Mouse (Mus musculus): Measurements from ENCODE around the gene Cers2. TPM values are rescaled to one million over a fixed set of nuclear protein-coding genes. Genes with fewer than 3 reads are reported as not detected.

Cers2 gene
- polyA plus RNA-seq, 1 experiment, result 110 TPM

- no peak for TF ChIP-seq POLR2A (IDR thresholded peaks at IDR 0.05; ENCODE audit: extremely low read depth, insufficient read depth, low read length)
- TF ChIP-seq CTCF (IDR thresholded peaks at IDR 0.05; ENCODE audit: extremely low read depth, insufficient read depth, low read length), result no peak
- Histone ChIP-seq H3K4me1 (ENCODE audit: control insufficient read depth, insufficient read depth, low read length) (peaks cover 4% of the 10 kb centered on the region), H3K4me3 (ENCODE audit: insufficient read depth, low read length) (peak overlapping the region; percentile 80), H3K27ac (ENCODE audit: insufficient read depth, low read length) (peak overlapping the region; percentile 70)
Measured at GRCm38 (mm10) chr3:95280747-95281146, 33.8 kb upstream of the Cers2 start.

GRCm38 (mm10) chr3:95281216-95282126 is 33.1 kb upstream of the Cers2 start, which contains the start of the genes Mindy1 and Prune1:
TSS of gene Mindy1 (plus strand) at chr3:95281345.
TSS of gene Prune1 (minus strand) at chr3:95282076.
- Histone ChIP-seq H3K4me3 (ENCODE audit: insufficient read depth, low read length) (peak within 1 kb of the TSS; percentile 80), H3K27ac (ENCODE audit: insufficient read depth, low read length) (peak within 1 kb of the TSS; percentile 92), H3K4me1 (ENCODE audit: control insufficient read depth, insufficient read depth, low read length) (peaks cover 4% of the 10 kb centered on the region)
- TF ChIP-seq CTCF (IDR thresholded peaks at IDR 0.05; ENCODE audit: extremely low read depth, insufficient read depth, low read length), result no peak
- peak; percentile 64 for TF ChIP-seq POLR2A (IDR thresholded peaks at IDR 0.05; ENCODE audit: extremely low read depth, insufficient read depth, low read length)

- Histone ChIP-seq H3K27ac (ENCODE audit: insufficient read depth, low read length) (peak overlapping the region; percentile 92), H3K4me3 (ENCODE audit: insufficient read depth, low read length) (peak overlapping the region; percentile 44), H3K4me1 (ENCODE audit: control insufficient read depth, insufficient read depth, low read length) (peaks cover 3% of the 10 kb centered on the region)
- TF ChIP-seq CTCF (IDR thresholded peaks at IDR 0.05; ENCODE audit: extremely low read depth, insufficient read depth, low read length), result no peak
- no peak for TF ChIP-seq POLR2A (IDR thresholded peaks at IDR 0.05; ENCODE audit: extremely low read depth, insufficient read depth, low read length)
Measured at GRCm38 (mm10) chr3:95282381-95282864, 32.2 kb upstream of the Cers2 start.

- H3K27ac ChIP-seq (ENCODE audit: insufficient read depth, low read length), result peak overlapping the region; percentile 92
- H3K4me3 ChIP-seq (ENCODE audit: insufficient read depth, low read length), result peak overlapping the region; percentile 44
- peak; percentile 65; the same call in 1 of the 2 replicates for TF ChIP-seq POLR2A (IDR thresholded peaks at IDR 0.05; ENCODE audit: extremely low read depth, insufficient read depth, low read length)
- TF ChIP-seq CTCF (IDR thresholded peaks at IDR 0.05; ENCODE audit: extremely low read depth, insufficient read depth, low read length), result peak; percentile 23; the same call in 1 of the 2 replicates
- H3K4me1 ChIP-seq (ENCODE audit: control insufficient read depth, insufficient read depth, low read length), result peaks cover 3% of the 10 kb centered on the region
Measured at GRCm38 (mm10) chr3:95282865-95283588, 31.6 kb upstream of the Cers2 start.

- H3K27ac ChIP-seq (ENCODE audit: insufficient read depth, low read length), result peak overlapping the region; percentile 92
- TF ChIP-seq CTCF (IDR thresholded peaks at IDR 0.05; ENCODE audit: extremely low read depth, insufficient read depth, low read length) (no peak), POLR2A (IDR thresholded peaks at IDR 0.05; ENCODE audit: extremely low read depth, insufficient read depth, low read length) (no peak)
Measured at GRCm38 (mm10) chr3:95283589-95283941, 31.0 kb upstream of the Cers2 start.

GRCm38 (mm10) chr3:95284062-95284461 is 30.5 kb upstream of the Cers2 start:
- TF ChIP-seq CTCF (IDR thresholded peaks at IDR 0.05; ENCODE audit: extremely low read depth, insufficient read depth, low read length) (no peak), POLR2A (IDR thresholded peaks at IDR 0.05; ENCODE audit: extremely low read depth, insufficient read depth, low read length) (no peak)
- peak overlapping the region; percentile 44; the same call in 1 of the 2 replicates for H3K4me3 ChIP-seq (ENCODE audit: insufficient read depth, low read length)
- no peak overlapping the region for H3K27ac ChIP-seq (ENCODE audit: insufficient read depth, low read length)
- peaks cover 3% of the 10 kb centered on the region for H3K4me1 ChIP-seq (ENCODE audit: control insufficient read depth, insufficient read depth, low read length)

More at GRCm38 (mm10) chr3:95283589-95283941, 31.0 kb upstream of the Cers2 start:
- Histone ChIP-seq H3K4me1 (ENCODE audit: control insufficient read depth, insufficient read depth, low read length) (peaks cover 3% of the 10 kb centered on the region), H3K4me3 (ENCODE audit: insufficient read depth, low read length) (peak overlapping the region; percentile 44)

GRCm38 (mm10) chr3:95284501-95285281 is 29.9 kb upstream of the Cers2 start:
- Histone ChIP-seq H3K27ac (ENCODE audit: insufficient read depth, low read length) (no peak overlapping the region), H3K4me1 (ENCODE audit: control insufficient read depth, insufficient read depth, low read length) (peaks cover 3% of the 10 kb centered on the region), H3K4me3 (ENCODE audit: insufficient read depth, low read length) (no peak overlapping the region; the same call in 1 of the 2 replicates)
- TF ChIP-seq POLR2A (IDR thresholded peaks at IDR 0.05; ENCODE audit: extremely low read depth, insufficient read depth, low read length), result no peak
- TF ChIP-seq CTCF (IDR thresholded peaks at IDR 0.05; ENCODE audit: extremely low read depth, insufficient read depth, low read length), result no peak

- no peak overlapping the region for H3K4me3 ChIP-seq (ENCODE audit: insufficient read depth, low read length)
- no peak for TF ChIP-seq CTCF (IDR thresholded peaks at IDR 0.05; ENCODE audit: extremely low read depth, insufficient read depth, low read length)
- TF ChIP-seq POLR2A (IDR thresholded peaks at IDR 0.05; ENCODE audit: extremely low read depth, insufficient read depth, low read length), result no peak
- peaks cover 3% of the 10 kb centered on the region for H3K4me1 ChIP-seq (ENCODE audit: control insufficient read depth, insufficient read depth, low read length)
- no peak overlapping the region for H3K27ac ChIP-seq (ENCODE audit: insufficient read depth, low read length)
Measured at GRCm38 (mm10) chr3:95285390-95285789, 29.2 kb upstream of the Cers2 start.
